Mouse (Mus musculus) CH12.LX (cell line): ENCODE data around the gene Sema3f. TPM values are rescaled to one million over a fixed set of nuclear protein-coding genes. Genes with fewer than 3 reads are reported as not detected.

Experiments used
- DNase-seq: peaks from one replicate; pipeline ENCODE4 v3.0.0-alpha.2; 2013; ENCODE audit errors: extremely low read depth
- H3K27ac ChIP-seq: 2 replicates; pipeline ENCODE4 v1.5.1; 2012; ENCODE audit warnings: low read depth, mild to moderate bottlenecking, control low read depth, moderate library complexity; ENCODE audit not compliant: insufficient read depth
- H3K27me3 ChIP-seq: replicated peaks from 2 replicates; pipeline ENCODE3; 2012; ENCODE audit warnings: inconsistent platforms
- H3K36me3 ChIP-seq, 2 experiments: replicated peaks in 1 of 2; 2 replicates each; pipeline versions ENCODE3 to v1.6.1; 2012; ENCODE audit warnings: inconsistent platforms in 1 of 2, low read length in 1 of 2, mild to moderate bottlenecking in 1 of 2, mixed read lengths in 1 of 2, moderate library complexity in 1 of 2; ENCODE audit not compliant: control insufficient read depth in 1 of 2, insufficient read depth in 1 of 2
- H3K4me1 ChIP-seq, 2 experiments: 2 replicates each; pipeline ENCODE4 v1.6.1; 2012; ENCODE audit warnings: inconsistent platforms in 1 of 2, moderate library complexity in 1 of 2; ENCODE audit not compliant: insufficient read depth in 2 of 2, control insufficient read depth in 1 of 2
- H3K4me2 ChIP-seq: 2 replicates; pipeline ENCODE4 v1.6.1; 2012; ENCODE audit warnings: low read depth, mild to moderate bottlenecking, control low read depth; ENCODE audit not compliant: poor library complexity, insufficient read depth, severe bottlenecking
- H3K4me3 ChIP-seq, 3 experiments: fragments of 150-350 bp in 1 of 3; sonication (generic) in 1 of 3; replicated peaks in 1 of 3; 2 replicates each; pipeline versions ENCODE3 to v1.5.1; 2011 to 2012; ENCODE audit warnings: low read depth in 2 of 3, low read length in 2 of 3, mild to moderate bottlenecking in 2 of 3, moderate library complexity in 2 of 3, control low read depth in 1 of 3, improper control_type of control experiment in 1 of 3, inconsistent platforms in 1 of 3, mixed read lengths in 1 of 3; ENCODE audit not compliant: poor library complexity in 1 of 3
- H3K79me2 ChIP-seq: replicated peaks from 2 replicates; pipeline ENCODE4 v1.6.1; 2012; ENCODE audit warnings: mild to moderate bottlenecking, moderate library complexity; ENCODE audit not compliant: control insufficient read depth, poor library complexity, insufficient read depth, severe bottlenecking; ENCODE audit errors: extremely low read depth
- H3K9ac ChIP-seq: 2 replicates; pipeline ENCODE4 v1.6.1; 2012; ENCODE audit warnings: low read depth, mild to moderate bottlenecking, control low read depth, moderate library complexity; ENCODE audit not compliant: insufficient read depth
- H3K9me3 ChIP-seq: replicated peaks from 2 replicates; pipeline ENCODE3; 2012; ENCODE audit warnings: low read length, inconsistent platforms, mixed read lengths
- CHD1 ChIP-seq: IDR thresholded peaks from 2 replicates; pipeline ENCODE4 v1.6.1; 2012; ENCODE audit warnings: low read depth, low read length, improper control_type of control experiment, inconsistent platforms
- CHD2 ChIP-seq: IDR thresholded peaks from 2 replicates; pipeline ENCODE4 v1.6.1; 2011; ENCODE audit warnings: low read length, improper control_type of control experiment
- CTCF ChIP-seq, 2 experiments: IDR thresholded peaks in 1 of 2; conservative IDR thresholded peaks in 1 of 2; 2 replicates each; pipeline ENCODE4 v1.5.1; 2011 to 2012; ENCODE audit warnings: low read depth in 2 of 2, low read length in 2 of 2, improper control_type of control experiment in 1 of 2, inconsistent platforms in 1 of 2, mild to moderate bottlenecking in 1 of 2, moderate library complexity in 1 of 2
- ELF1 ChIP-seq: IDR thresholded peaks from 2 replicates; pipeline ENCODE4 v1.6.1; 2014; ENCODE audit warnings: low read depth, mild to moderate bottlenecking, inconsistent platforms, low read length, improper control_type of control experiment
- EP300 ChIP-seq: IDR thresholded peaks from 2 replicates; pipeline ENCODE4 v1.6.1; 2011; ENCODE audit warnings: low read length, improper control_type of control experiment
- IRF4 ChIP-seq: IDR thresholded peaks from 2 replicates; pipeline ENCODE4 v1.6.1; 2014; ENCODE audit warnings: low read depth, mild to moderate bottlenecking, inconsistent platforms, low read length, improper control_type of control experiment
- MAFK ChIP-seq: IDR thresholded peaks from 2 replicates; pipeline ENCODE4 v1.6.1; 2011; ENCODE audit warnings: low read length, improper control_type of control experiment; ENCODE audit not compliant: insufficient replicate concordance
- MAX ChIP-seq: IDR thresholded peaks from 2 replicates; pipeline ENCODE4 v1.6.1; 2011; ENCODE audit warnings: low read length, improper control_type of control experiment
- MAZ ChIP-seq: IDR thresholded peaks from 2 replicates; pipeline ENCODE4 v1.6.1; 2012; ENCODE audit warnings: low read depth, mild to moderate bottlenecking, inconsistent platforms, low read length, improper control_type of control experiment, moderate library complexity
- MXI1 ChIP-seq: IDR thresholded peaks from 2 replicates; pipeline ENCODE4 v1.6.1; 2011; ENCODE audit warnings: mild to moderate bottlenecking, low read depth, low read length, improper control_type of control experiment
- NELFE ChIP-seq: IDR thresholded peaks from 2 replicates; pipeline ENCODE4 v1.6.1; 2011; ENCODE audit warnings: low read depth, low read length, improper control_type of control experiment
- NRF1 ChIP-seq: IDR thresholded peaks from 2 replicates; pipeline ENCODE4 v1.6.1; 2014; ENCODE audit warnings: low read depth, mild to moderate bottlenecking, inconsistent platforms, low read length, improper control_type of control experiment, moderate library complexity
- POLR2A ChIP-seq: IDR thresholded peaks from 2 replicates; pipeline ENCODE4 v1.6.1; 2011; ENCODE audit warnings: low read depth, mild to moderate bottlenecking, improper control_type of control experiment, low read length
- POLR2AphosphoS2 ChIP-seq: IDR thresholded peaks from 2 replicates; pipeline ENCODE4 v1.6.1; 2011; ENCODE audit warnings: low read depth, low read length, improper control_type of control experiment
- RAD21 ChIP-seq: IDR thresholded peaks from 2 replicates; pipeline ENCODE4 v1.6.1; 2011; ENCODE audit warnings: low read depth, mild to moderate bottlenecking, low read length, improper control_type of control experiment, moderate library complexity
- RCOR1 ChIP-seq: conservative IDR thresholded peaks from 2 replicates; pipeline ENCODE4 v1.6.1; 2012; ENCODE audit warnings: low read depth, mild to moderate bottlenecking, inconsistent platforms, low read length, improper control_type of control experiment
- TCF12 ChIP-seq: IDR thresholded peaks from 2 replicates; pipeline ENCODE4 v1.6.1; 2014; ENCODE audit warnings: low read depth, mild to moderate bottlenecking, inconsistent platforms, low read length, improper control_type of control experiment
- UBTF ChIP-seq: IDR thresholded peaks from 2 replicates; pipeline ENCODE4 v1.6.1; 2012; ENCODE audit warnings: low read depth, mild to moderate bottlenecking, inconsistent platforms, low read length, improper control_type of control experiment, moderate library complexity
- ZC3H11A ChIP-seq: IDR thresholded peaks from 2 replicates; pipeline ENCODE4 v1.6.1; 2012; ENCODE audit warnings: low read depth, mild to moderate bottlenecking, inconsistent platforms, low read length, improper control_type of control experiment
- ZKSCAN1 ChIP-seq: IDR thresholded peaks from 2 replicates; pipeline ENCODE4 v1.6.1; 2012; ENCODE audit warnings: low read depth, inconsistent platforms, low read length, improper control_type of control experiment, borderline replicate concordance
- dilution Hi-C: fragments of 300-500 bp; cut with MboI; formaldehyde crosslinking; loops from 2 replicates; pipeline ENCODE4 v1.14.3; 2020; ENCODE audit warnings: low sequenced_read_pairs; ENCODE audit not compliant: extremely low pct_unique_long_range_greater_than_20kb, extremely low pct_ligation_motif_present
- in situ Hi-C: fragments of 300-500 bp; cut with MboI; formaldehyde crosslinking; loops from 3 replicates; pipeline ENCODE4 v1.14.3; 2019; ENCODE audit warnings: low sequenced_read_pairs, low pct_ligation_motif_present, low pct_unique_long_range_greater_than_20kb, mixed read lengths
- polyA plus RNA-seq: library from polyadenylated mRNA; unstranded; fragments of >175 nt; gene quantifications from 2 replicates; pipeline ENCODE4 v1.2.1, GENCODE M21; 2012; ENCODE audit warnings: low read depth; ENCODE audit not compliant: insufficient read length
- total RNA-seq, 2 experiments: library from RNA; depleted of rRNA; stranded (reverse); fragments of 300-350 nt in 1 of 2; fragments of >200 nt in 1 of 2; gene quantifications; 2 replicates each; pipeline ENCODE4 v1.2.3; 2012 to 2014

Sema3f gene
- total and polyA plus RNA-seq, 3 experiments, result 0.24 to 1.1 (median 0.36) TPM

- dilution Hi-C loops, result no loop called here
- H3K4me2 ChIP-seq, result no peak overlapping the region
- H3K27me3 ChIP-seq, result peaks cover 7% of the 10 kb centered on the region
- DNase-seq, result no peak
- peaks cover 13 to 43% of the 10 kb centered on the region in 2 experiments for H3K4me1 ChIP-seq
- in situ Hi-C loops, result loop anchor here (5.0 kb wide), 2 partner anchors 34 to 36 kb away; partner anchors contain the start of genes Gnat1 and Sema3b
- no peaks in the 10 kb centered on the region for H3K36me3 ChIP-seq
- H3K27ac ChIP-seq, result no peak overlapping the region
- no peak overlapping the region for H3K4me3 ChIP-seq
- no peaks in the 10 kb centered on the region for H3K9me3 ChIP-seq
- no peak overlapping the region for H3K9ac ChIP-seq
- no peak for TF ChIP-seq CTCF (conservative IDR thresholded peaks at IDR 0.05 in 1 of 2, IDR thresholded peaks at IDR 0.05 in 1 of 2; ENCODE audit: low read depth in 2 of 2, low read length in 2 of 2)
- H3K79me2 ChIP-seq, result no peaks in the 10 kb centered on the region
Measured at GRCm38 (mm10) chr9:107641666-107642065, 68.6 kb downstream of the Sema3f start.

GRCm38 (mm10) chr9:107640257-107640772 lies 70.0 kb downstream of the Sema3f start:
- H3K4me2 ChIP-seq, result 0 out of 2 replicates have a peak overlapping the region, but pooled peaks have one; percentile 8
- H3K27me3 ChIP-seq, result peaks cover 5% of the 10 kb centered on the region
- no peak overlapping the region for H3K4me3 ChIP-seq
- no peak overlapping the region for H3K27ac ChIP-seq
- peaks cover 13 to 49% of the 10 kb centered on the region in 2 experiments for H3K4me1 ChIP-seq
- dilution Hi-C loops, result no loop called here
- 0 out of 2 replicates have a peak overlapping the region, but pooled peaks have one; percentile 2 for H3K9ac ChIP-seq
- no peaks in the 10 kb centered on the region for H3K9me3 ChIP-seq
- peak; percentile 51 for DNase-seq
- in situ Hi-C loops, result loop anchor here (5.0 kb wide), 2 partner anchors 33 to 37 kb away; partner anchors contain the start of genes Gnat1 and Sema3b
- TF ChIP-seq POLR2AphosphoS2 (no peak), MAX (no peak), RAD21 (no peak), ELF1 (0 out of 2 replicates have a peak, but pooled peaks have one; percentile 27), MAFK (no peak), CHD2 (no peak), MAZ (no peak), ZKSCAN1 (no peak), POLR2A (peak; percentile 33; the same call in 1 of the 2 replicates), EP300 (0 out of 2 replicates have a peak, but pooled peaks have one; percentile 9), CHD1 (no peak), CTCF (conservative IDR thresholded peaks at IDR 0.05 in 1 of 2, IDR thresholded peaks at IDR 0.05 in 1 of 2; ENCODE audit: low read depth in 2 of 2, low read length in 2 of 2) (0 out of 4 replicates have a peak, but pooled peaks of 1 of the 2 experiments have one; percentile 5), IRF4 (0 out of 2 replicates have a peak, but pooled peaks have one; percentile 12), ZC3H11A (no peak), TCF12 (no peak), NELFE (no peak), RCOR1 (no peak), MXI1 (no peak), UBTF (no peak), NRF1 (no peak)
- no peaks in the 10 kb centered on the region for H3K36me3 ChIP-seq
- no peaks in the 10 kb centered on the region for H3K79me2 ChIP-seq
